Mouse (Mus musculus): Measurements from ENCODE around the gene Alkbh2. TPM values are rescaled to one million over a fixed set of nuclear protein-coding genes. Genes with fewer than 3 reads are reported as not detected.

Alkbh2 gene
- polyA plus RNA-seq, 1 experiment from 2014 or later = 13.1 TPM

DNA sequence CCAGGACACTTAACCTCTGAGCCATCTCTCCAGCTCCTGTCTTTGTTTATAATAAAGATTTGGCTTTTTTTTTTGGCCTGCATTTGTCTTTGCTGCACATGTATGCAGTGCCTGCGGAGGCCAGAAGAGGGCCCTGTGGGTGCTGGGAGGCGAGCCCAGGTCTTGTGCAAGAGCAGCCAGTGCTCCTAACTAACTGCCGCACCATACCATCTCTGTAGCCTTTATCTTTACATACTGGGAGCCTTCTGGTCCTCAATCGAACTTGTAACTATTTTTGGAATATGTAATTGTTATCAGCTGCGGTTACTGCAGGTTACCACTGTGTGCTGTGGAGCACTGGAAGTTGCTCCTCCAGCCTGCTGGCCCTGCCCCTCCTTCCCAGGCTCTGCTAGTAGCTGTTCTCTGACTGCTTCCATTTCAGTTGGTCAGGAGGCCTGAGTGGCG lies 6.1 kb upstream of the Alkbh2 start:
- no peaks in the 10 kb centered on the region for H3K27me3 ChIP-seq (ENCODE audit: control insufficient read depth, insufficient read depth, low read length)
- ATAC-seq (ENCODE audit: insufficient read depth, low FRiP score, low TSS enrichment) = no peak
- DNase-seq (ENCODE audit: low spot score) = no peak
- no peak overlapping the region for H3K9ac ChIP-seq (ENCODE audit: low read length)
- H3K4me2 ChIP-seq (ENCODE audit: low read depth) = no peak overlapping the region
- H3K27ac ChIP-seq (ENCODE audit: low read depth, low read length) = no peak overlapping the region
- H3K36me3 ChIP-seq (ENCODE audit: control insufficient read depth, insufficient read depth, low read length) = no peaks in the 10 kb centered on the region; the same call in 1 of the 2 replicates
- peaks cover 6% of the 10 kb centered on the region; the same call in 1 of the 2 replicates for H3K4me1 ChIP-seq (ENCODE audit: control insufficient read depth, insufficient read depth, low read length)
- H3K9me3 ChIP-seq (ENCODE audit: control insufficient read depth, low read length) = no peaks in the 10 kb centered on the region
- no peak overlapping the region for H3K4me3 ChIP-seq (ENCODE audit: low read depth, low read length)
- WGBS = 72% methylated on average over 6 of the region's 6 CpGs

DNA sequence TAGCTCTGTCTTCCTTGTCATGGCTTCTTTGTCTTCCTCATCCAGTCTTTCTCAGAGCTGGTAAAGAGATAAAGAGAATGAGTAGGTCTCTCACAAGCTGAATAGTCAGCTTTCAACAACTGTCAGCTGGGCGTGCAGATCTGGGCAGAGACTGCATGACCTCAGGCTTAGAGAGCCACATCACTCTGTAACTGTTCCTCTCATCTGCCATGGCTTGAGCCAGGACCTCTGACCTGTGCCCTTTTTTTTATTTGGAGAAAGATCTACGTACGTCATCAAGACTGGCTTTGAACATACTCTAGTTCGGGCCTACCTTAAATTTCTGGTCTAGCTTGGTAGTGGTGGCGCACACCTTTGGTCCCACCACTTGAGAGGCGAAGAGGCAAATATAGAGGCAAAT lies 4.8 kb upstream of the Alkbh2 start:
- Histone ChIP-seq H3K9me3 (ENCODE audit: control insufficient read depth, low read length) (no peaks in the 10 kb centered on the region), H3K27me3 (ENCODE audit: control insufficient read depth, insufficient read depth, low read length) (no peaks in the 10 kb centered on the region), H3K4me1 (ENCODE audit: control insufficient read depth, insufficient read depth, low read length) (peaks cover 4% of the 10 kb centered on the region; the same call in 1 of the 2 replicates), H3K36me3 (ENCODE audit: control insufficient read depth, insufficient read depth, low read length) (no peaks in the 10 kb centered on the region; the same call in 1 of the 2 replicates), H3K4me3 (ENCODE audit: low read depth, low read length) (no peak overlapping the region), H3K4me2 (ENCODE audit: low read depth) (no peak overlapping the region), H3K27ac (ENCODE audit: low read depth, low read length) (no peak overlapping the region), H3K9ac (ENCODE audit: low read length) (no peak overlapping the region)
- 87% methylated on average over 6 of the region's 6 CpGs for WGBS
- no peak for DNase-seq (ENCODE audit: low spot score)
- no peak for ATAC-seq (ENCODE audit: insufficient read depth, low FRiP score, low TSS enrichment)

DNA sequence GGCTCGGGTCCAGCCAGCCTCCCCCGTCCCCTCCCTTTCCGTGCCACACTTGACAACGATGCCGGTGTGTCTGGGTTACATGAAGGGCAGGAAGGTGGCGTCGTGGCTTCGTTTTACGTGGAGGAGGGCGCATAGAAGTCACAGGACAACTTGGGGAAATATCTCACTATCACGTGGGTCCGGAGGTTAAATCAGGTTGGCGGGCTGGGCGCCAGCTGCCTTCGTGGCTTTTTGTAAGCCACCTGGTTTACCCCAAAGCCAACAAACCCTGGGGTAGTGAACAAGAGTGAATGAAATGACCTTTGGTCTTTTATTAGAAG lies 3.5 kb upstream of the Alkbh2 start:
- DNase-seq (ENCODE audit: low spot score) (no peak), ATAC-seq (ENCODE audit: insufficient read depth, low FRiP score, low TSS enrichment) (no peak)
- WGBS = 0% methylated on average over 15 of the region's 15 CpGs
- Histone ChIP-seq H3K27me3 (ENCODE audit: control insufficient read depth, insufficient read depth, low read length) (no peaks in the 10 kb centered on the region), H3K4me2 (ENCODE audit: low read depth) (peak overlapping the region; percentile 95), H3K9me3 (ENCODE audit: control insufficient read depth, low read length) (no peaks in the 10 kb centered on the region), H3K36me3 (ENCODE audit: control insufficient read depth, insufficient read depth, low read length) (no peaks in the 10 kb centered on the region), H3K9ac (ENCODE audit: low read length) (peak overlapping the region; percentile 50), H3K4me3 (ENCODE audit: low read depth, low read length) (peak overlapping the region; percentile 72), H3K27ac (ENCODE audit: low read depth, low read length) (no peak overlapping the region), H3K4me1 (ENCODE audit: control insufficient read depth, insufficient read depth, low read length) (peaks cover 4% of the 10 kb centered on the region; the same call in 1 of the 2 replicates)

DNA sequence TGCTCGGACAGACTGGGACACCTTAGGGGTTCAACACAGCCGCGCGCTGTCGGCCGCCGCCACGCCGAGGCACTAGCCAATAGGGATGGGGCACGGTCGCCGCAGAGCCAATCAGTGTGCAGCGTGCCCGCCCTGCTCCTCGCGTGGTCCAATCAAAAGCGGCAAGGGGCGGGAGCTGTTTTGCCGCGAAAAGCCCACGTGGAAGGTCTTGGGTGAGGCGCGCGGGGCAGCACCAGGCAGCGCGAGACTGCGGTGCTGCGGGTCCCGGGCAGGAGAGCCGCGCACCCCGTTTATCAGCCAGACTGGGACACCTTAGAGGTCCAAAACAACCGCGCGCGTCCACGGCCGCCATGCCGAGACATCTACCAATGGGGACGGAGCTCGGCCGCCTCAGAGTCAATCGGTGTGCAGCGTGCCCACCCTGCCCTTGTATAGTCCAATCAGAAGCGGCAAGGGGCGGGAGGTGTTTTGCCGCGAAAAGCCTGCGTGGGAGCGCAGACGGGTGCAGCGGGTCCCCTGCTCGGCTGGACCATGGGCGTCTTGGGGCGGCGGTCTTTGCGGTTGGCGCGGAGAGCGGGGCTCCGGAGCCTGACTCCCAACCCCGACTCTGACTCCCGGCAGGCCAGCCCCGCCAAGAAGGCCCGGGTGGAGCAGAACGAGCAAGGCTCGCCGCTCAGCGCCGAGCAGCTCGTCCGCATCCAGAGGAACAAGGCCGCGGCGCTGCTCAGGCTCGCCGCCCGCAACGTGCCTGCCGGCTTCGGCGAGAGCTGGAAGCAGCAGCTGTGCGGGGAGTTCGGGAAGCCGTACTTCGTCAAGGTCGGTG lies 2.9 kb upstream of the Alkbh2 start:
- Histone ChIP-seq H3K36me3 (ENCODE audit: control insufficient read depth, insufficient read depth, low read length) (no peaks in the 10 kb centered on the region), H3K4me1 (ENCODE audit: control insufficient read depth, insufficient read depth, low read length) (peaks cover 4% of the 10 kb centered on the region; the same call in 1 of the 2 replicates), H3K4me3 (ENCODE audit: low read depth, low read length) (peak overlapping the region; percentile 72), H3K27ac (ENCODE audit: low read depth, low read length) (no peak overlapping the region), H3K9me3 (ENCODE audit: control insufficient read depth, low read length) (no peaks in the 10 kb centered on the region), H3K4me2 (ENCODE audit: low read depth) (peak overlapping the region; percentile 95), H3K9ac (ENCODE audit: low read length) (peak overlapping the region; percentile 50), H3K27me3 (ENCODE audit: control insufficient read depth, insufficient read depth, low read length) (no peaks in the 10 kb centered on the region)
- ATAC-seq (ENCODE audit: insufficient read depth, low FRiP score, low TSS enrichment) = peak; percentile 98
- peak; percentile 92 for DNase-seq (ENCODE audit: low spot score)
- WGBS = under 1% methylated on average over 87 of the region's 87 CpGs

DNA sequence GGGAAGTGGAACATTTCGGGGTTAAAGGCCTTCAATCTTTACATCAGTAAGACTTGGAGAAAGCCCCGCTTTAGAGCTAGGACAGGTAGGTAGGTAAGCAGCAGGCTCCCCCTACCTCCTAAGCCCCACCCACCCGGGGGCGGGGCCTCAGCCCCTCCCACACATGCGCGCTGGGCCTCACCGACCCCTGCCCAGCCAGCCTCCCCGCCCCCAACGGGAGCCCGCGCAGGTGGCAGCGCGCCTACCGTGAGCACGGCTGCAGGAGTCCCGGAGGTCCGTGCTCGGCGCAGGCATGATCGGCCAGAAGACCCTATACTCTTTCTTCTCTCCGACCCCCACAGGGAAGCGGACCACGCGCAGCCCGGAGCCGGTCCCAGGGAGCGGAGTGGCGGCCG lies 2.2 kb upstream of the Alkbh2 start, which contains the start of gene Ung:
Gene Ung, plus strand, starts transcription at position 176 of the 395 bp plus-strand sequence.
- ATAC-seq (ENCODE audit: insufficient read depth, low FRiP score, low TSS enrichment) = peak; percentile 46
- peak; percentile 78 for DNase-seq (ENCODE audit: low spot score)
- H3K4me3 ChIP-seq (ENCODE audit: low read depth, low read length) = peak within 1 kb of the TSS; percentile 72
- H3K36me3 ChIP-seq (ENCODE audit: control insufficient read depth, insufficient read depth, low read length) = no peaks in the 10 kb centered on the region
- H3K4me2 ChIP-seq (ENCODE audit: low read depth) = peak within 1 kb of the TSS; percentile 95
- H3K4me1 ChIP-seq (ENCODE audit: control insufficient read depth, insufficient read depth, low read length) = peaks cover 4% of the 10 kb centered on the region; the same call in 1 of the 2 replicates
- no peak within 1 kb of the TSS for H3K27ac ChIP-seq (ENCODE audit: low read depth, low read length)
- peak within 1 kb of the TSS; percentile 50 for H3K9ac ChIP-seq (ENCODE audit: low read length)
- H3K9me3 ChIP-seq (ENCODE audit: control insufficient read depth, low read length) = no peaks in the 10 kb centered on the region
- no peaks in the 10 kb centered on the region for H3K27me3 ChIP-seq (ENCODE audit: control insufficient read depth, insufficient read depth, low read length)
- WGBS = under 1% methylated on average over 25 of the region's 29 CpGs

DNA sequence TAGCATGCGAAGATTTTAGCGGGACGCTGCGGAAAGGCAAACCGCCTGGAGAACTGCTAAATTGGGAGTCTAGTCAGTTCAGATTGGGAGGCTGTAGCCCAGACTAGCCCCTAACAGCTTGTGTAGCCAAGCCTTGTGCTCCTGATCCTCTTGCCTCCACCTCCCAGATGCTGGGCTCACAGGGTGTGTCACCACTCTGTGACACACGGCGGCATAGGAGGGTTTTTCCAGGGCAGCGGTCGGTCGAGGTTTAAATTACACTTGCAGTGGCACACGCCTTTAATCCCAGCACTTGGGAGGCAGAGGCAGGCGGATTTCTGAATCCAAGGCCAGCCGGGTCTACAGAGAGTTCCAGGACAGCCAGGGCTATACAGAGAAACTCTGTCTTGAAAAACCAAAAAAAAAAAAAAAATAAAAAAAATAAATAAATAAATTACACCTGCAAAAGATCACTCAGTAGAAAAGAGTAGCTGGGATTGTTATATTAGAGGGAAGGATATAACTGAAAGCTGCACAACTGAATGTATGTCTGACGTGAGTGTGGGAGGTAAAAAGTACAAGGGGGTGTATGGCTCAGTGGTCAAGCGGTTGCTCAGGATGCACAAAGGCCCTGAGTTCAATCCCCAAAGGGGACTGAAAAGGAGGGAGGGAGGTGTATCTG lies 1.7 kb upstream of the Alkbh2 start:
- H3K4me1 ChIP-seq (ENCODE audit: control insufficient read depth, insufficient read depth, low read length) = peaks cover 4% of the 10 kb centered on the region; the same call in 1 of the 2 replicates
- H3K27ac ChIP-seq (ENCODE audit: low read depth, low read length) = no peak overlapping the region
- 81% methylated on average over 15 of the region's 15 CpGs for WGBS

DNA sequence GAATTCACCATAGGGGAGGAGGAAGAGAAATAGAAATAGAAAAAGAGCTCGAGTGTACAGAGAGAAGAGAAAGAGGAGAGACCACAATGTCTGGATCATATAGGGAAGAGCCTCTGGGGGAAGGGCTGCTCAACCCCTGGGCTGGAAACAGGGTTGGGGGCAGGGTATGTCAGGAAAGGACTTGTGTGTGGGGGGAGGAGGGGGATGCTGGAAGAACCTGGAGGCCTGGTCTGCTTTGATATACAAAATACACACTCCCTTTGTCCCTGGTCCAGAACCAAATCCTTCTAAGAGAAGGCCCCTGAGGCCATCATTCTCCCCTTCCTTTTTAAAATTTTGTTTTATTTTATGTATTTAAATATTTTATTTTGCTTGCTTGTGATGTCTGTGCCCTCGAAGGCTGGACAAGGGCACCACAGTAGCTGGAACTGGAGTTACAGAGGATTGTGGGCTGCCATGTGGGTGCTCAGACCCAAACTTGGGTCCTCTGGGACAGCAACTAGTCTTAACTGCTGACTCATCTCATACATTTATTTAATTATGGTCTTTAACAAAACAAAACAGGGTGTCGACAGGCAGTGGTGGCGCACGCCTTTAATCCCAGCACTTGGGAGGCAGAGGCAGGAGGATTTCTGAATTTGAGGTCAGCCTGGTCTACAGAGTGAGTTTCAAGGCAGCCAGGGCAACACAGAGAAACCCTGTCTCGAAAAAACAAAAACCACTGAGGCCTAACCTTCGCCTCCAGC lies 1.3 kb downstream of the Alkbh2 start:
- Histone ChIP-seq H3K4me3 (ENCODE audit: low read depth, low read length) (no peak overlapping the region), H3K9me3 (ENCODE audit: control insufficient read depth, low read length) (no peaks in the 10 kb centered on the region), H3K27me3 (ENCODE audit: control insufficient read depth, insufficient read depth, low read length) (no peaks in the 10 kb centered on the region)

More for the DNA sequence above, 1.7 kb upstream of the Alkbh2 start:
- H3K27me3 ChIP-seq (ENCODE audit: control insufficient read depth, insufficient read depth, low read length) = no peaks in the 10 kb centered on the region
- ATAC-seq (ENCODE audit: insufficient read depth, low FRiP score, low TSS enrichment) (no peak), DNase-seq (ENCODE audit: low spot score) (no peak)
- H3K4me2 ChIP-seq (ENCODE audit: low read depth) = peak overlapping the region; percentile 95
- H3K36me3 ChIP-seq (ENCODE audit: control insufficient read depth, insufficient read depth, low read length) = no peaks in the 10 kb centered on the region
- H3K4me3 ChIP-seq (ENCODE audit: low read depth, low read length) = peak overlapping the region; percentile 72
- no peaks in the 10 kb centered on the region for H3K9me3 ChIP-seq (ENCODE audit: control insufficient read depth, low read length)
- H3K9ac ChIP-seq (ENCODE audit: low read length) = no peak overlapping the region

DNA sequence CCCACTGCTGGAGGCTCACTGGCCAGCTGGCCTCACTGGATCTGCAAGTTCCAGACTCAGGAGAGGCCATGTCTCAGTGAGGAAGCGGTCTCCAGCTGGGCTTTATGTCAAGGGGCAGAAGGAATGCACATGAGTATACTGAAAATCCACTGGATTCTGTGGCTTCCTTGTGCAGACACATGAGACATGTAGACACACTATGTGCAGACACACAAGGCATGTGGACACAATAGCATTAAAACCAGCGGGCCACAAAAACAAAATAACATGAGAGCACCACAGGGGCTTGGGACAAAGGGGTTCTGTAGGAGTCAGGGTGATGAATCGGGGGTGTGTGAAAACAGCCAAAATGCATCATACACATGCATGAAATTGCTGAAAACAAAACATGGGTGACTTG lies 2.0 kb downstream of the Alkbh2 start:
- DNase-seq (ENCODE audit: low spot score) = no peak

More for the DNA sequence above, 1.3 kb downstream of the Alkbh2 start:
- no peak for ATAC-seq (ENCODE audit: insufficient read depth, low FRiP score, low TSS enrichment)
- 89% methylated on average over 7 of the region's 7 CpGs for WGBS
- Histone ChIP-seq H3K4me1 (ENCODE audit: control insufficient read depth, insufficient read depth, low read length) (no peaks in the 10 kb centered on the region), H3K9ac (ENCODE audit: low read length) (no peak overlapping the region), H3K27ac (ENCODE audit: low read depth, low read length) (no peak overlapping the region), H3K36me3 (ENCODE audit: control insufficient read depth, insufficient read depth, low read length) (peaks cover 13% of the 10 kb centered on the region), H3K4me2 (ENCODE audit: low read depth) (no peak overlapping the region)
- DNase-seq (ENCODE audit: low spot score) = no peak

More for the DNA sequence above, 2.0 kb downstream of the Alkbh2 start:
- Histone ChIP-seq H3K36me3 (ENCODE audit: control insufficient read depth, insufficient read depth, low read length) (peaks cover 16% of the 10 kb centered on the region), H3K4me2 (ENCODE audit: low read depth) (no peak overlapping the region), H3K4me3 (ENCODE audit: low read depth, low read length) (no peak overlapping the region), H3K9me3 (ENCODE audit: control insufficient read depth, low read length) (no peaks in the 10 kb centered on the region), H3K9ac (ENCODE audit: low read length) (no peak overlapping the region), H3K27me3 (ENCODE audit: control insufficient read depth, insufficient read depth, low read length) (no peaks in the 10 kb centered on the region), H3K4me1 (ENCODE audit: control insufficient read depth, insufficient read depth, low read length) (no peaks in the 10 kb centered on the region), H3K27ac (ENCODE audit: low read depth, low read length) (no peak overlapping the region)
- WGBS = 88% methylated on average over 3 of the region's 3 CpGs
- ATAC-seq (ENCODE audit: insufficient read depth, low FRiP score, low TSS enrichment) = no peak
